Mouse (Mus musculus) monocyte, adult 5-6 weeks (primary cell): ENCODE data around the gene Agt. TPM values are rescaled to one million over a fixed set of nuclear protein-coding genes. Genes with fewer than 3 reads are reported as not detected.

Experiments
- ATAC-seq: fragments of 153-309, 156-312 bp; replicated peaks from 2 replicates; pipeline ENCODE4 v1.8.0; 2017; ENCODE audit warnings: mild to moderate bottlenecking; ENCODE audit not compliant: low TSS enrichment, insufficient number of reproducible peaks, severe bottlenecking, poor library complexity, low FRiP score
- total RNA-seq: library from RNA; stranded (forward); fragments of 200-1000, 200-491, 200-594 nt; gene quantifications from 3 replicates; pipeline ENCODE4 v1.2.3, GENCODE M21; 2017

Agt gene
- total RNA-seq, 1 experiment from 2014 or later: not detected

- ATAC-seq: no peak
Observed at GRCm38 (mm10) chr8:124556658-124557057, 12.8 kb downstream of the Agt start.

DNA sequence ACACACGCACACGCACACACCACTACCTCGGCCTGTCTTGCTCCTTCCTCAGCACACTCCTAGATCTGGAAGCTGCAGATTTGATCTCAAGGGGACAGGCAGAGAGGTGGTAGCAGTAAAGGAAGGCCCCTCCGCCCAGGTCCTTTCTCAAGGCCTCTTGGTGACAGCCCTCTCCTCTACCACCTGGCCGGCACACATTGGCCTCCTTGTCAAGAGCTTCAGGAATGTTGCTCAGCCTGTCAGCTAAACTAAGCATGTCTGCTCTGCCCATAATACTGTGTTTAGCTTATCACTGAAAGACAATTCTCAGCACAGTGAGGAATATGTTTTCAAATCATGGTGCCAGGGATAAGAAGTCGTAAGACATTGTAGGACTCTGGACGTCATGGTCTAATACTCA lies 13.3 kb downstream of the Agt start:
- no peak for ATAC-seq

DNA sequence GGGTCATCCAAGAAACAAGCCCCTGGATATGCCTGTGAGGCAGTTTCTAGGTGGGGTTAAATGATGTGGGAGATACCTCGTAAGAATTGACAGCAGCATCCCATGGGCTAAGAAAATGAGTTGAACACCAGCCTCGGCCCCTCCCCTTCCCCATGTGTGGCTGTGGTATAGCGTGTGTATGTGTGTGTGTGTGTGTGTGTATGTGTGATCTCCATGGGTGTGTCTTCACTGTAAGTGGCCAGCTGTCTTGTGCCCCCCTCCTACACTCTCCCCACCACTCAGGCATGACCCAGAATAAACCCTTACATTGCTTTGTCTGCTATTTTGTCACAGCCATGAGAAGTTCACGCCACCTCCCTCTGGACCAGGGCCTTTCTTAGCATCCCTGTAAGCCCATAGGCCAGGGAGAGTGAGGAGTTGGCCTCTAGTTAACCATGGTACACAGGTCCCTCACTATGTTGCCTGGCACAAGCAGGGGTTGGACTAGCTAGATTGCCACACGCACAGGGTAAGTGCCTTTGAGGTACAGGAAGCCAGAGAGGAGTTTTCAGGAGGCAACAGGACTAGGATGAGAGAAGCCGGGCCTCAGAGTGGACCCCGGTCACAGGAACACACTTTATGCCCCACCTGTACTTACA lies 14.3 kb downstream of the Agt start:
- no peak for ATAC-seq

DNA sequence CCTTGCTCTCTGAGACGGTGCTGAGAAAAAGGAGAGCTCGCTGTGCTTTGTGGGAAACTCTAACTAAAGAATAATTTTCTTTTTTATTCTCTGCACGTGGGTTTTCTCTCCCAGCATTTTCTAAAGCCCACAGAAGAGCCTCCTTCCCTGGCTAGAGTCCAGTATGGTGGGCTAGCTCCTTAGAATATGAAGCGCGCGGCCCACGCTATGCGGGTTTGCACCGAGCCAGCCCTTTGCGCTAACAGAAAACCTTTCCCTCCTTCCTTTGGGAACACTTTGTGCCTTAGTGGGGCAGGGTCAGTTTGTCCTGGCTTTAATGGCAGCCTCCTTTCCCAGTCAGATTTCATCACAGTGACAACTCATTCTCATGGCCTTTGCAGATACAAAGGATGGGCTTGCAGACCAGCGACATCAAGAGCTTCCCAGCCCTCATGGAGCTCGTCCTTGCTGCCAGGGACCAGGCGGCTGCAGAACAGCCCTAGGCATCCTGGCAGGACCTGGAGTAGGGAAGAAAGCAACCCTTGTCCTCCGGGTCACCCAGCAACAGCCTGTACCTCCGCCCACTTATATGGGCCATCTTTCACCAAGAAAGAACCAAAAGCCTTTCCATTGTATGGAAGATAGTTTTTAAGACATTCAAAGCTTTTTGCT lies 18.4 kb downstream of the Agt start:
- no peak for ATAC-seq

- ATAC-seq: no peak
Observed at GRCm38 (mm10) chr8:124548187-124548586, 21.3 kb downstream of the Agt start.

- ATAC-seq: no peak
Observed at GRCm38 (mm10) chr8:124547269-124547668, 22.2 kb downstream of the Agt start.

DNA sequence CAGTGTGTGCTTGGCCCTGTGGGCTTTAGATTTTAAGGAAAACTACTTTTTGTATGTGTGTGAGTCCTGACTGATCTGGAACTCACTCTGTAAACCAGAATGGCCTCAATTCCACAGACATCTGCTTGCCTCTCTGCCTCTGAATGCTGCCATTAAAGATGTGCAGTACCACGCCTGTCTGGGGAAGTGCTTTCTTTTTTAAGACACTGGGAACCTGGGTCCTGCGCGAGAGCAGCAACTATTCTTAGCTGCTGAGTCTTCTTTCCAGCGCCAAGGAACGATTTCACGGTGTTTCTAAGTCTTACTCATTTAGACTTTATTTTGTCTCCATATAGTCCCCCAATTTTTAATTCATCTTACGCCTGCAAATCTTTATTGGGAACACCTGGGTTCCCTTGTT lies 22.7 kb downstream of the Agt start:
- ATAC-seq: no peak

GRCm38 (mm10) chr8:124546371-124546770 lies 23.1 kb downstream of the Agt start:
- no peak for ATAC-seq

DNA sequence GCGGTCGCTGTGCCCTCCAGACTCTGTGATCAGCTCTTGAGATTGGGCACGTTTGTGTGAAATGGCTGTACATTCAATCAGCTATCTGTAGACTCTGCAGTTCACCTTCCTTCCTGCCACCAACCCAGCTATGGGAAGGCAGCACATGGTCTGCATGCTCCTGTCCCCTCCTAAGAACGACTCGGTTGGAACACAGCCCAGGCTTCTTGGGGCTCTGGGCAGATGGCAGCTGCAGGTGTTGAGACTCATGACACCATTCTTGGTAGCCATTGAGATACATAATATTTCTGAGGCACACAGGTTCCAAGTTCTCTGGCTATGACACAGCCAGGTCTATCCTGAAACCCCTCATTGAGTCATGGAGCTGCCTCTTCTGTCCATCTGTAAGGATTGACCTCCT lies 26.2 kb downstream of the Agt start:
- no peak for ATAC-seq

DNA sequence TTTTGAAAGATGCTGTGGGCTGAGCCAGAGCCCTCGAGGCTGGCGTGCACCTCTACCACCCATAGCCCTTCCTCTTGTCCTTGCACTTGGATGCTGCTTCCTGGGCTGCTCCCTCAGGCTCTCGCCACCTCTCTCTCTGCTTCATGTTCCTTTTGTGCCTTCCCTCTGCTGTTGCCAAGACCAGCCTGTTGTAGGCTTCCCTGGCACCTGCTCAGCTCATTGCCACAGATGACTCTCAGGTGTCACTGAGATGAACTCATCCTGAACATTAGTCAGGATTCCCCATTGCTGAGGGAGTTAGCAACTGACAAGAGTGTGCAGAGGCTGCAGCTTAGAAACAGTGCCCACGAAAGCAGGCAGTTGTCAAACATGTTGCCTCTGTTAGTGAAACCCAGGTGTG lies 27.5 kb downstream of the Agt start:
- no peak for ATAC-seq

DNA sequence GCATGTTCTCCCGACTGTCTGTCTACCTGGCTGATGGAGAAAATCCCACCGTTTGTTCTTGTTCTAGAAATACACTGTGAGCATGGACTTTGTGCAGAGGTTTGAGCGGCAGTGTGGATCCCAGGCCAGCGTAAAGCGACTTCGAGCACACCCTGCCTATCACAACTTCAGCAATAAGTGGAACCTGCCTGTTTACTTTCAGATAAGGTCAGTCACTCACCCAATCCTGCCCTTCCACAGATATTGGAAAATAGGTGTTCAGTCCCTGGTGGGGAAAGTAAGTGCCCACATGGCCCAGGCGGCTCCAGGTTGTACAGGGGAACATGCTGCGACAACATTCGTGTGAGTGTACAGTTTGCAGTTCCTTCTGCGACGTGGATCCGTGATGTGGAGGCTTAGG lies 28.6 kb downstream of the Agt start:
- no peak for ATAC-seq

GRCm38 (mm10) chr8:124535451-124535850 lies 34.1 kb downstream of the Agt start:
- ATAC-seq: no peak

DNA sequence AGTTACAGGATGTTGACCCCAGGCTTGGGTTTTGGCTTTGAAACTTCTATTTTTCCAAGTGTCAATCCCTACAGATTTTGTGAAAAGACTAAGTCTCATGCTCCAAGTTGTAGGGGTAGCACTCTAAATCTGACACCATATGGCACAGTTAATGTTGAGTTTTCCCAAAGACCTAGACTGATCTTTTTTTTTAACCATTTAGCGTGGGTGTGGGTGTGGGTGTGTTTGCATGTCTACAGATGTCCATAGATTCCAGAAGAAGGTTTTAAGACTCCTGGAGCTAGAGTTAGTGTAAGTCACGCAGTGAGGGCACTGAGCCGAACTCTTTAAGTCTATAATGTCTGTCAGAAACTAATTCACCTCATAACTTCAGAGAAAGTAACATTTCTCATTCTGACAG lies 36.9 kb downstream of the Agt start:
- no peak for ATAC-seq

GRCm38 (mm10) chr8:124530996-124531395 lies 38.5 kb downstream of the Agt start:
- ATAC-seq: no peak

- ATAC-seq: no peak
Observed at GRCm38 (mm10) chr8:124530556-124530955, 39.0 kb downstream of the Agt start.

DNA sequence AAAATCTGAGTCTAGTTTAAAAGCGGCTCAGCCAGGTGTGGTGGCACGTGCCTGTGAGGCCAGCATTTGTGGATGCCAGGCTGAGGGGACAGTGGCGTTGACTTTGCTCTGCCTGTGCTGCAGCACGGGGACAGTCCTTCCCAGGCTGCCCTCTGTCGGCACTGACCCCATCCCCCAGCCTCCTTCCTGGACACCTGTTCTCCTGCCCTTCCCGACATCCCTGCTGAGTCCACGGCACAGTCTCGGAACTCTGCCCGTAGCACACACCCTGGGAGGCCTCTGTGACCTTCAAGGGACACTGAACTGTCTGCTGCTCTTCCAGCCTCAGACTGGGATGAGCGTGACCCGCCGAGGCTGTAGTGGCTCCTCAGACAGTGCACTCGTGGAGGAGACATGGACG lies 39.4 kb downstream of the Agt start:
- ATAC-seq: no peak

DNA sequence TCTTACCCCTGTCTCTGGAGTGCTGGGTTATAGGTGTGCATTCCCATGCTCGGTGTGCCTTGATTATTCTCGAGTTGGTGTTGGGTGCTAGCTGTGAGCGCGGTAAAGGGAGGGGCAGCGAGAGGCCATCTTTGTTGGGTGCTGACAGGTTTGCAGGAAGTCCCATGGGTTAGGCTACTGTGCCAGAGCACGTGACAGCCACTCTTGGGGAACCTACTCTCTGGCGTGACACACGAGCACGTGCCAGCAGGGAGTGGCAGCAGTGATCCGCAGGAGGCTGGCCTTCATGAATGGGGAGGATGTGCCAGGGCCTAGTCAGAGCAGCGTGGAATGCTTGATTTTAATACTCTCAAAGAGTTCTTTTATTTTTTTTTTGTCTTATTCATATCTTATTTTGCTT lies 43.2 kb downstream of the Agt start:
- no peak for ATAC-seq

GRCm38 (mm10) chr8:124521946-124522345 lies 47.6 kb downstream of the Agt start:
- ATAC-seq: no peak

- peak; percentile 98 for ATAC-seq
Observed at GRCm38 (mm10) chr8:124520249-124521080, 49.0 kb downstream of the Agt start, which contains the start of gene Cog2. Gene Cog2, plus strand, starts transcription at chr8:124520767.

GRCm38 (mm10) chr8:124517142-124517541 lies 52.4 kb downstream of the Agt start:
- no peak for ATAC-seq
